Mouse (Mus musculus) neutrophil, adult 65 days (primary cell): ENCODE measurements around the gene Tcaf1. TPM values are rescaled to one million over a fixed set of nuclear protein-coding genes. Genes with fewer than 3 reads are reported as not detected.

Experiments used
- total RNA-seq: library from RNA; stranded (reverse); gene quantifications from 2 replicates; pipeline ENCODE4 v1.2.4, GENCODE M21; 2023

Tcaf1 gene
- total RNA-seq: not detected in 2 replicates

GRCm38 (mm10) chr6:42709291-42710211 lies at the start of gene Tcaf1:
Gene Tcaf1 (minus strand): TSS chr6:42710088.

GRCm38 (mm10) chr6:42756104-42756503 lies 46.2 kb upstream of the Tcaf1 start, which contains the start of gene Olfr38:
Gene Olfr38 (plus strand): TSS chr6:42756404.

GRCm38 (mm10) chr6:42739071-42739470 lies 29.2 kb upstream of the Tcaf1 start, which contains the start of gene Olfr453:
Gene Olfr453 (plus strand): TSS chr6:42739371.

DNA sequence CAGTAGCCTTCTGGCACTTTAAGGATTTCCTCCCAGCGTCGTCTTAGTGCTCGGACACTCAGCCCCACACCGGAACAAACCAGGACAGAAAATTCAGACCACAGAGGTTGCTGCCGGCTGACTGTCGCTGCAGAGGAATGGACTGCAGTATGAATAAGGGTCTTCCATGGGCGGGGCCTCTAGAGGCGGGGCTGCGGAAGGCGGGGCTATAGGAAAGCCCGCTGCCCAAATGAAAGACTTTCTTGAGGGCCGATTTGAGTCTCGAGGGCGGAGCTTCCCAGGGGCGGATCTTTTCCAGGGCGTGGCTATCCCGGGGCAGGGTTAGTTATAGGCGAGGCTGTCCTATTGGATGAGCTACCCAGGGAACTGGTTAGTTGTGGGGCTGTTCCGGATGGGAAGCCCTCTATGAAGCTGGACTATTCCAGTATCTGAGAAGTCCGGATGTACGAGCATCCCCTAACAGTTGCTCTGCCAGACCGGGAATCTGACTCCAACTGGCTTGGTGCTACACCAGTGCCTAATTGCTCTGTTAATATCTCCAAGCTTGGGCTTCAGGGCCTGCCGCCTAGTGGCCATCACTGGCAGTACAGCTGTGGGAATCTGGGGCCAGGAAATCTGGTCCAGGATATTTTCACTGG lies 64.9 kb downstream of the Tcaf1 start, which contains the start of gene Tcaf2:
Gene Tcaf2, minus strand, starts transcription at position 343 of the 638 bp plus-strand sequence.

Other genes starting within 250 kb of the Tcaf1 start
- gene Olfr458, start 244.9 kb downstream of the Tcaf1 start, total RNA-seq: not detected in 2 replicates
- not detected in 2 replicates for gene Olfr457, start 233.8 kb downstream of the Tcaf1 start, total RNA-seq
- gene Olfr456, start 222.9 kb downstream of the Tcaf1 start, total RNA-seq: not detected in 2 replicates
- gene Olfr455, start 162.5 kb downstream of the Tcaf1 start, total RNA-seq: not detected in 2 replicates
- not detected in 2 replicates for gene Tcaf3, start 112.4 kb downstream of the Tcaf1 start, total RNA-seq
- gene Tcaf2, start 64.8 kb downstream of the Tcaf1 start, total RNA-seq: 0.22 TPM in 1 of 2 replicates, not detected in the other
- not detected in 2 replicates for gene Olfr453, start 29.3 kb upstream of the Tcaf1 start, total RNA-seq
- gene Olfr38, start 46.3 kb upstream of the Tcaf1 start, total RNA-seq: not detected in 2 replicates
- not detected in 2 replicates for gene Olfr452, start 75.0 kb upstream of the Tcaf1 start, total RNA-seq
- not detected in 2 replicates for gene Olfr450, start 101.9 kb upstream of the Tcaf1 start, total RNA-seq
- not detected in 2 replicates for gene Olfr449, start 124.3 kb upstream of the Tcaf1 start, total RNA-seq
- gene Olfr448, start 180.4 kb upstream of the Tcaf1 start, total RNA-seq: not detected in 2 replicates
- gene Olfr447, start 198.8 kb upstream of the Tcaf1 start, total RNA-seq: not detected in 2 replicates
- not detected in 2 replicates for gene Olfr446, start 211.3 kb upstream of the Tcaf1 start, total RNA-seq
- gene Olfr444, start 239.0 kb upstream of the Tcaf1 start, total RNA-seq: not detected in 2 replicates